Mouse (Mus musculus) inflammation-experienced regulatory T-cells, adult 6 months (primary cell): ENCODE results near the gene Agap1. TPM values are rescaled to one million over a fixed set of nuclear protein-coding genes. Genes with fewer than 3 reads are reported as not detected.

Source experiments
- ATAC-seq: one replicate; pipeline ENCODE4 v1.8.0; 2017
- polyA plus RNA-seq, 3 experiments: library from polyadenylated mRNA; unstranded; fragments of 100-300 nt; shearing (Covaris generic); gene quantifications; one replicate each; pipeline ENCODE4 v1.2.1; 2017

The Agap1 gene
- polyA plus RNA-seq, 3 experiments from 2014 or later: 0.08 to 0.28 TPM; not detected in 1

GRCm38 (mm10) chr1:89919206-89919605 is 464.6 kb downstream of the Agap1 start:
- ATAC-seq: no peak

- ATAC-seq: no peak
These were observed 467.2 kb downstream of the Agap1 start for GRCm38 (mm10) chr1:89921806-89922205.

- no peak for ATAC-seq
These were observed 467.7 kb downstream of the Agap1 start for GRCm38 (mm10) chr1:89922282-89922681.

GRCm38 (mm10) chr1:89922883-89923641 is 468.5 kb downstream of the Agap1 start:
- ATAC-seq: no peak

GRCm38 (mm10) chr1:89923642-89924020 is 469.0 kb downstream of the Agap1 start:
- no peak for ATAC-seq

GRCm38 (mm10) chr1:89925501-89926190 is 471.0 kb downstream of the Agap1 start:
- ATAC-seq: no peak

- ATAC-seq: no peak
These were observed 472.0 kb downstream of the Agap1 start for GRCm38 (mm10) chr1:89926583-89927060.

- ATAC-seq: no peak
These were observed 472.6 kb downstream of the Agap1 start for GRCm38 (mm10) chr1:89927061-89927661.

GRCm38 (mm10) chr1:89928676-89929075 is 474.1 kb downstream of the Agap1 start:
- no peak for ATAC-seq

GRCm38 (mm10) chr1:89929181-89929580 is 474.6 kb downstream of the Agap1 start:
- no peak for ATAC-seq

- no peak for ATAC-seq
These were observed 475.3 kb downstream of the Agap1 start for GRCm38 (mm10) chr1:89929721-89930505.

GRCm38 (mm10) chr1:89930551-89930950 is 475.9 kb downstream of the Agap1 start:
- no peak for ATAC-seq

- no peak for ATAC-seq
These were observed 476.5 kb downstream of the Agap1 start, which contains the start of gene Gbx2 for GRCm38 (mm10) chr1:89931120-89931519. Gene Gbx2, minus strand, starts transcription at chr1:89931179.

- ATAC-seq: no peak
These were observed 477.4 kb downstream of the Agap1 start for GRCm38 (mm10) chr1:89932021-89932423.

- ATAC-seq: no peak
These were observed 478.0 kb downstream of the Agap1 start for GRCm38 (mm10) chr1:89932616-89933015.

GRCm38 (mm10) chr1:89933028-89933427 is 478.4 kb downstream of the Agap1 start:
- ATAC-seq: no peak

- no peak for ATAC-seq
These were observed 479.2 kb downstream of the Agap1 start for GRCm38 (mm10) chr1:89933786-89934185.

GRCm38 (mm10) chr1:89934316-89935260 is 480.0 kb downstream of the Agap1 start:
- ATAC-seq: no peak

GRCm38 (mm10) chr1:89935493-89936348 is 481.1 kb downstream of the Agap1 start:
- no peak for ATAC-seq

- no peak for ATAC-seq
These were observed 484.4 kb downstream of the Agap1 start for GRCm38 (mm10) chr1:89938884-89939595.
